Mouse (Mus musculus) left cerebral cortex, postnatal 4 days (tissue): ENCODE measurements around the gene Pou3f1. TPM values are rescaled to one million over a fixed set of nuclear protein-coding genes. Genes with fewer than 3 reads are reported as not detected.

Source experiments
- DNase-seq: peaks from one replicate; pipeline ENCODE4 v3.0.0-alpha.2; 2022
- intact Hi-C: fragments of 180-260 bp; cut with DNase I; formaldehyde crosslinking; loops from one replicate; pipeline ENCODE4 v1.15.1; 2025
- total RNA-seq, 2 experiments: library from RNA; stranded (reverse); gene quantifications; 2 replicates each; pipeline ENCODE4 v1.2.3; 2021

Pou3f1 gene
- total RNA-seq, 2 experiments from 2014 or later, result 42.4 to 52.0 TPM

DNA sequence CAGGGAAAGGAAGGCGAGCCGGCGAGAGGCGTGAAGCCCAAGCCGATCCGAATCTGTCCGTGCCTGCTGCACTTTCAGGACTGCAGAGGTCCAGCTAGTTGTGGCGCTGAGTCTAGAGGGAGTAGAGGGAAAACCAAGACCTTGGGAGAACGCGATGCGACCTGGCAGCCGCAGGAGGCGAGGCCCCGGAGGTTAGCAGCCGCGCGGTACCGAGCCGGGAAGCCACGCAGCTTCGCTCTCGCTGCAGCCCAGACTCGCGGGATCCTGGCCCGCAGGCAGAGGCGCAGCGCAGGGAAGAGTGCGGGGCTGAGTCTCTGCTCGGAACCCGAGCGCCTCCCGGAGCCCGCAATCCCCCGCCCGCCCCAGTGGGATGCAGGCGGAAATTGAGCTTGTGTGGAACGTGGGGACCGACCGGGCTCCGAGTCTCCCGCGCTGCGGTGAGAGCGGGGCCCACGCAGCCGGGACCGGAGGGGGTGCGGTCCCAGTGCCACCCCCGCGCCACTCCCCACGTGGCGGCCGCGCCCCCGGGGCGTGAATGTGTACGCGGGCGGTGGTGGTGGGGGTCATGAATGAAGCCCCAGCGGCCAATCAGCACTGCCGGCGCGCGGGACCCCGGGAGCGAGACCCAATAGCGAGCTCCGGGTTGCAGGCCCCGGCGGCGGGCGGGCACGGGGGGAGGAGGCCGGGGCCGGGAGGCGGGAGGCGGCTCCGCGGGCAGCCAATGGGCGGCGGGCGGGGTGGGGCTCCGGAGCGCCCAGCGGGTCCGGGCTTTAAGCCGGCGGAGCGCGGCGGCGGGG is 445 bp downstream of the Pou3f1 start:
- peak; percentile 85 for DNase-seq
- intact Hi-C loops, result loop anchor here (10.0 kb wide), 3 partner anchors 92 to 512 kb away; no protein-coding TSS in a partner anchor

- intact Hi-C loops, result loop anchor here (10.0 kb wide), 3 partner anchors 93 to 513 kb away; no protein-coding TSS in a partner anchor
- no peak for DNase-seq
These were observed 1.2 kb downstream of the Pou3f1 start for GRCm38 (mm10) chr4:124657781-124658180.

DNA sequence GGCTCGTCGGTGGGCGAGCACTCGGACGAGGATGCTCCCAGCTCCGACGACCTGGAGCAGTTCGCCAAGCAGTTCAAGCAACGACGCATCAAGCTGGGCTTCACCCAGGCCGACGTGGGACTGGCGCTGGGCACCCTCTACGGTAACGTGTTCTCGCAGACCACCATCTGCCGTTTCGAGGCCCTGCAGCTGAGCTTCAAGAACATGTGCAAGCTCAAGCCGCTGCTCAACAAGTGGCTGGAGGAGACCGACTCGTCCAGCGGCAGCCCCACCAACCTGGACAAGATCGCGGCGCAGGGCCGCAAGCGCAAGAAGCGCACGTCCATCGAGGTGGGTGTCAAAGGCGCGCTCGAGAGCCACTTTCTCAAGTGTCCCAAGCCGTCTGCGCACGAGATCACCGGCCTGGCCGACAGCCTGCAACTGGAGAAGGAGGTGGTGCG is 1.8 kb downstream of the Pou3f1 start:
- peak; percentile 10 for DNase-seq
- intact Hi-C loops, result loop anchor here (10.0 kb wide), 3 partner anchors 94 to 514 kb away; no protein-coding TSS in a partner anchor

DNA sequence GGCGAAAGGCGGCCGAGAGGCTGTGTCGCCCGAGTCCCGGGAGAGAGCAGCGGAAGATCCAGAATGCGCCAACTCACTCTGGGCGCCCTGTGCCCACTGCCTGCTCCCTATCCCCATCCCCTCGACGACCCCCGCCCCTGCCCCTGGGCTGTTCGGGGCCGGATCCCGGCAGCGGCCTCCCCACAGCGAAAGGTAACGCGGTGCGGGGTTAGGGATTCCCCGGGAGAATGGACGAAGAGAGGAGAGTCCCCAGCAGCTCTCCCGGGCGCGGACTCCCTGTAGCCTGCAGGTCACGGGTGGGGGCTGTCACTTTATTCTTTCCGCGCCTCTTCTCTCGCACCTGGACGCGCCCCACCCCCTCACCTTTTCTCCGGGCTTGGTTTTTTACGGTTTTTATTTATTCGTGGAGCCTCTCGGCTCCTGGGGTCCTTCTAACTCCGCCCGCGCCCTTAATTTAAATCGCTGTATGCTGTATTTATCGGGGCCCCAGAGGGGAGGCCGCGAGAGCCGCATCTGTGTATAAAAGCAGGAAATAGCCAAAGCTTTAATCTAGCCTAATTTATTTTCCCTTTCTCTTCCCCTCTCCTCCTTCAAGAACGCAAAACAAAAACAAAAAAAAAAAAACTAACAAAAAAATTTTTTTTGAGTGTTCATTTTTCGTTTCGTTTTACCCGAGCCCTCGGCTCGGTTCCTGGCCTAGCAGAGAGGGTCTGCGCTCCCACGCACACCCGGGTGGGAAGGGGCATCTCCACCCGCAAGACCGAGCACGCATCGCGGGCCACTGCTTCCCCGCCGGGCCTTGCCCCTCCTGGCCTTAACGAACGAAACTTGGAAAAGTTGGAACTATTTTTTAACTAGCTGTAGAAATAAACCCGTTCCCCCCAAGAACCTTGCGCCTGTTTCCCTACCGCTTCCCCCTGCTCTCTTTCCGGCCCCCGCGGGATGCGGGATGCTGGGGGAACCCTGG is 2.9 kb downstream of the Pou3f1 start:
- DNase-seq, result no peak
- intact Hi-C loops, result loop anchor here (5.0 to 10.0 kb wide), 5 partner anchors 95 to 702 kb away; no protein-coding TSS in a partner anchor

- no peak for DNase-seq
- intact Hi-C loops, result loop anchor here (5.0 to 10.0 kb wide), 2 partner anchors 436 to 703 kb away; no protein-coding TSS in a partner anchor
These were observed 4.0 kb downstream of the Pou3f1 start for GRCm38 (mm10) chr4:124660603-124661002.

GRCm38 (mm10) chr4:124663034-124663433 is 6.4 kb downstream of the Pou3f1 start:
- DNase-seq, result no peak
- intact Hi-C loops, result loop anchor here (5.0 to 10.0 kb wide), 2 partner anchors 438 to 706 kb away; no protein-coding TSS in a partner anchor

GRCm38 (mm10) chr4:124664185-124664584 is 7.6 kb downstream of the Pou3f1 start:
- no peak for DNase-seq
- intact Hi-C loops, result loop anchor here (5.0 to 10.0 kb wide), 2 partner anchors 439 to 707 kb away; no protein-coding TSS in a partner anchor

- no peak for DNase-seq
- intact Hi-C loops, result loop anchor here (5.0 to 10.0 kb wide), 2 partner anchors 440 to 707 kb away; no protein-coding TSS in a partner anchor
These were observed 8.0 kb downstream of the Pou3f1 start for GRCm38 (mm10) chr4:124664604-124665003.

DNA sequence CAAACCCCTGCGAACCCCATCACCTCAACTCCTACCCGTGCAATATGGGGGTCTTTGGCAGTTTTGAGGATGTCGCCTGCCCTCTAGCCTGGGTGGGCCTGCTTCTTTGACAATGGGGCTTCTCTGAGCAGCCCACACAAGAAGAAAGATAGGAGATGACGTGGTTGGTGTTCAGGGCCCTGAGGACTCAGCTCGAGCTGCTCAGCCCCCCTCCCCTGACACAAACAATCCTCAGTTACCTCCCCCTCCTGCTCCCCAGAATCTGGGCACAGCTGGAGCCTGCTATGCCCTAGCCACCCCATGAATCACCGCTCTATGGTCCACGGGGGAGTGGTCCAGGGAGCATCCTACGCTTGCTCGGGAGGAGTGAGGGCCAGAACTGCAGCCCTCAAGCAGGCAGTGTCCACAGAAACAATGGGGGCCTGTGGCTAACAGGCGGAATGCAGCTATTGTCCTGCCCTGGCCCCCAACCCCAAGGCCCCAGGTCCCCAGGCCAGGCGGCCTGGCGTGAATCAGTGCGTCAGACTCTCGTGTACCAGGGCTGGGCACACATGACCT is 10.9 kb downstream of the Pou3f1 start:
- intact Hi-C loops, result loop anchor here (10.0 kb wide), 1 partner anchor 443 kb away; no protein-coding TSS in a partner anchor
- no peak for DNase-seq

DNA sequence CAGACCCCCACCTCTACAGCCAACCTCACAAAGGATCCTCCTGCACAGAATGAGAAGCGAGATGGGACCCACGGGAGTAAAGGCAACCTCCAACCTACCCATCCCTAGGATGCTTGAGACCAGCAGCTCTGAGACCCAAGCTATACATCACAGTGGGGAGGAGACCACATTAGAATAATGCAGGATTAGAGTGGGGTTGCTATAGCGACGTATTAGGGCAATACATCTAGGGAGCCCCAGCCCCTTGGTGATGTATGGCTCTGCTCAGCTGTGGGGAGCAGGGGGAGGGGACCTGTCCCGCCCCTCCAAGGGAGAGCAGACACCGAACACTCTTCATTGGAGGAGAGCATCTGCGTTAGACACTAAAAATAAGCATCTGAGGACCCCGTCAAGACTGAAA is 11.5 kb downstream of the Pou3f1 start:
- no peak for DNase-seq
- intact Hi-C loops, result loop anchor here (10.0 kb wide), 1 partner anchor 443 kb away; no protein-coding TSS in a partner anchor

GRCm38 (mm10) chr4:124670232-124670631 is 13.6 kb downstream of the Pou3f1 start:
- intact Hi-C loops, result no loop called here
- no peak for DNase-seq

DNA sequence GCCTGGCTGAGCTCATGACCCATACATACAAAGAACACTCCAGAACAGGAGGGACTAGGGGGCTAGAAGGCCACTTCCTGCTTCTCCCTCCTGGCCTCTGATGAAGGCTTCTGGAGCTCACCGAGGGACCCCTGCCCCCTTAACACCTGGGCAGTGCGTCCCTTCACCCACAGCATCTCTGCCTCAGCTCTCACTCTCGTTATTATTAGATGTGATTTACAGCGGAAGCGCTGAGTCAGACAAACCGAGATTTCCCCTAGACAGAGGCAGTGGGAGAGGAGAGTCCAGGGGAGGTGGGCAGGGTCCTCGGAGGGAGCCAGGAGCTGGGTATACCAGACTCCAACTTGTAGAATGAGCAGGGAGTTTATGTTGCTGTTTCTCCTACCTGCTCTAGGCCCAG is 15.0 kb downstream of the Pou3f1 start:
- intact Hi-C loops, result no loop called here
- no peak for DNase-seq

- intact Hi-C loops, result no loop called here
- DNase-seq, result peak; percentile 87
These were observed 16.0 kb downstream of the Pou3f1 start for GRCm38 (mm10) chr4:124672347-124673320.

- intact Hi-C loops, result loop anchor here (5.0 kb wide), 1 partner anchor 737 kb away; no protein-coding TSS in a partner anchor
- no peak for DNase-seq
These were observed 17.9 kb downstream of the Pou3f1 start for GRCm38 (mm10) chr4:124674334-124675032.

DNA sequence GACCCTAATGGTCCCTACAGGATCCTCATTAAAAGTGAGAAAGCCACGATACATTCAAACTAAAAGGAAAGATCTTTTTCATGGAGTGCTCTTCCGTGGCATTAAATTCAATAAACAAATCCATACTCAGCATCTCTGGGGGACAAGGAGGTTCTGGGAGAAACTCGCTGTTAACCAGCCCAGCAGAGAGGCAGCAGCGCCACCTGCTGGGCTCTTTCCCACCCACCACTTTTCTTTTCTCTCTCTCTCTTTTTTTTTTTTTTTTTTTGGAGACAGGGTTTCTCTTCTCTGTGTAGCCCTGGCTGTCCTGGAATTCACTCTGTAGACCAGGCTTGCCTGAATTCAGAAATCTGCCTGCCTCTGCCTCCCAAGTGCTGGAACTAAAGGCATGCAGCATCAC is 18.4 kb downstream of the Pou3f1 start:
- DNase-seq, result peak; percentile 78
- intact Hi-C loops, result loop anchor here (5.0 kb wide), 1 partner anchor 738 kb away; no protein-coding TSS in a partner anchor

DNA sequence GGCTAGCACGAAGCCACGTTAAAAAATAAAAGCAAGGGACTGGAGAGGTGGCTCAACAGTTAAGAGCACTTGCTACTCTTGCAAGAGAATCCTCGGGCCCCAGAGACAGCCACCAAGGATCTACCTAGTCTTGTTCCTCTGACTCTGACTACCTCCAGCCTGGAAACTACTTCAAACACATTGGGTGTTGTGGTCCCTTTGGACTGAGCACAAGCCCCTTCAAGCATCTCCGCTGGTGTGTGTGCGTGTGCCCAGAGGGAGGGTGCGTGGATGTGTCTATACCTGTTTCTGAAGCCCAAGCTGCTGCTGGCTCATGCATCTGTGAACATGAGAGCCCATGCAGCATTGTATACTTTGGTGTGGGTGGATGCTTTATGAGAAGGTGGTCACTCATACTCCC is 19.4 kb downstream of the Pou3f1 start:
- DNase-seq, result no peak
- intact Hi-C loops, result loop anchor here (5.0 kb wide), 1 partner anchor 739 kb away; no protein-coding TSS in a partner anchor

DNA sequence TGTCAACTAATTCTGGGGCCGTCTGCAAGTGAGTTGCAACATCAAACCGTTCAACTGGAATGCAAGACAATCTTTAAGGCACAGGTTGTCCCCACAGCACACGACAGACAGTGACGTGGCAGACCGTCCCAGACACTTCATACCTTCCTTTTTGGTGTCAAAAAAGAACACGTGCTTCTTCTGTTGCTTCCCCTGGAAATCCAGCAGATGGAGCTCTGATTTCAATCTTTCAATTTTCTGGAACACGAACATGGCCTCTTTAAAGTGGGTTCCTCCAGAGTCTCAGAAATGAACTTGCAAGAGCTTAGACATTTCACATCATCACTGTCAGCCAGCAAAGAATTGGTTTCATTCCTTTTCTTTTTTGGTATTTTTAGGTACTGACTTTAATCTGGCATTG is 25.7 kb downstream of the Pou3f1 start:
- intact Hi-C loops, result no loop called here
- no peak for DNase-seq

DNA sequence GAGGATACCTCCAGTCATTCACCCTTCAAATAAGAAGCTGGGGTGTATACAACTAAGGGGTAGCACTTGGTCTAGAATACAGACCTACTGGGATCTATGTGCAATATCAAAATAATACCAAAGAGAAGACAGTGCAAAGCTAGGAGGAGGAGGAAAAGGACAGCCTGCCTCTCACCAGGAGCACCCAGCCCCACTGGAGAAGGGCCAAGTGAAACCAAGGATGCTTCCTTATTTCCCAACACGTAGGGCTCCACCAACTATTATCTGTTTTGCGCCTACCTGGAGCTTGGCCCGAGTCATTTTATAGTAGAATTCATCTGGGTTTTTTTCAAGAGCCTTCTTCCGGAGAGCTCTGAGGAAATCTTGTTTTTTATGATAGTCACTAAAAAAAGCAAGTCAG is 26.9 kb downstream of the Pou3f1 start:
- intact Hi-C loops, result no loop called here
- DNase-seq, result no peak
